Mouse (Mus musculus) ES-Bruce4 (cell line): ENCODE results near the gene Tnfrsf18.

Experiments used
- CTCF ChIP-seq: IDR thresholded peaks from one replicate; pipeline ENCODE4 v1.8.1; 2011; ENCODE audit warnings: low read depth, low read length
- EP300 ChIP-seq: IDR thresholded peaks from 2 replicates; pipeline ENCODE4 v1.6.1; 2011; ENCODE audit warnings: low read depth, low read length; ENCODE audit not compliant: insufficient read depth

- TF ChIP-seq EP300 = no peak
- TF ChIP-seq CTCF = no peak
Measured at GRCm38 (mm10) chr4:155991211-155991907, 34.6 kb upstream of the Tnfrsf18 start.
